Mouse (Mus musculus) olfactory bulb, adult 2 months (tissue): ENCODE measurements around the gene BC029722.

Experiments
- CTCF ChIP-seq: fragments of 200-500 bp; IDR thresholded peaks from 2 replicates; pipeline ENCODE4 v1.5.1; 2012; ENCODE audit warnings: low read depth, mild to moderate bottlenecking, low read length, moderate library complexity; ENCODE audit not compliant: insufficient read depth
- POLR2A ChIP-seq: fragments of 200-500 bp; IDR thresholded peaks from 2 replicates; pipeline ENCODE4 v1.6.1; 2012; ENCODE audit warnings: mild to moderate bottlenecking, low read depth, low read length, moderate library complexity; ENCODE audit not compliant: insufficient read depth

DNA sequence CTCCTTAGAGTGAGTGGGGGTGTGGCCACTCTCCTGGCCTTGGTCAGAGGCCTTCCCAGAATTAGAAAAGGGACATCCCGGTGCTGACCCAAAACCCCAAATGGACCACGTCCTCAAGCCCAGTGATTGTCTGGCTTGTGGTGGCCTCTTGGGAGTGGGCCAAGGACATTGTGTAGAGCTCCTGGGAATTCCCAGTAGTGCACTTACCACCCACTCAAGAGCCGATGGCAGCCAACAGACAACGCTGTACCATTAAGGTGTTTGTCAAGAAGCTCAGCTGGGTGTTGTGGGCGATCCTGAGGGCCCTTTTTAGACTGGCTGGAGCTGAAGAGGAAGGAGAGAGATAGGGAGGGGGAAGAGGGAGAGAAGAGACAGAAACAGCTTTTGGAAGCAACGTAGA is 34.7 kb downstream of the BC029722 start:
- TF ChIP-seq POLR2A, result no peak
- TF ChIP-seq CTCF, result no peak
